Mouse (Mus musculus) frontal cortex, postnatal 14 days (tissue): ENCODE results near the gene Ccl25.

Experiments
- DNase-seq, 2 experiments: peaks; one replicate each; pipeline ENCODE4 v3.0.0; 2022; ENCODE audit warnings: low spot score in 2 of 2

Ccl25 gene

DNA sequence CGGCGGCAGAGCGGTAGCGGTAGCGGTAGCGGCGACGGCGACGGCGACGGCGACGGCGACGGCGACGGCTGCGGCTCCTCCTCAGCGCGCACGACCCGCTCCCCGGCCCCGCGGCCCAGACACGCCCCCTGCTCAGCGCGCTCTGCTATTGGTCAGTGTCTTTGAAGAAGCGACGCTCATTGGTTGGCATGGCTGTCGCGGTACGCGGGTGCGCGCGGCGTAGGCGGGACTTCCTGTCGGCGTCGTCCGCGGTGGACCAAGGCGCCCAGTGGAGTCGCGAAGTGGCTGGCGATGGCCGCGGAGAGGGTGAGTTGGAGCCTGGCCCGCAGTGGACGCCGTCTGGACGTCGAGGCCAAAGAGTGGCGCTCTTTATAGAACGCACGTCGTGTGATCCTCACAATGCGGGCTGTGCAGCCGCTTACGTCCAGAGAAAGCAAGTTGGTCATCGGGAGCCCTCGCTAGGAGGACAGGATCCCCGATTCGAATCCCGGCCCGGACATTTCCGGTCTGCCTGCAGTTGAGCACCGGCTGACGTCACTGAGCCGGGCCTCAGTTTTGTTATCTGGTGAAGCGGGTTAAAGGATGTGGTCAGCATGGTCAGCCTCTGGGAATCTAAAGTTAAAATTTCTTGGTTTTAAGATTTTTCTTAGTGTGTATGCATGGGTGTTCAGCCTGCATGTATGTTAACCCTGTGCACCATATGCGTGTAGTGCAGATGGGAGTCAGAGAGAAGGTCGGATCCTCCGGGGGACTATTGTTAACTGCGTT is at the start of gene Ccl25, which contains the start of gene Elavl1:
Gene Ccl25, plus strand, starts transcription at position 228 of the 768 bp plus-strand sequence.
Gene Elavl1, minus strand, starts transcription at position 431 of the 768 bp plus-strand sequence.
- DNase-seq = peak; percentile 95 to 98

DNA sequence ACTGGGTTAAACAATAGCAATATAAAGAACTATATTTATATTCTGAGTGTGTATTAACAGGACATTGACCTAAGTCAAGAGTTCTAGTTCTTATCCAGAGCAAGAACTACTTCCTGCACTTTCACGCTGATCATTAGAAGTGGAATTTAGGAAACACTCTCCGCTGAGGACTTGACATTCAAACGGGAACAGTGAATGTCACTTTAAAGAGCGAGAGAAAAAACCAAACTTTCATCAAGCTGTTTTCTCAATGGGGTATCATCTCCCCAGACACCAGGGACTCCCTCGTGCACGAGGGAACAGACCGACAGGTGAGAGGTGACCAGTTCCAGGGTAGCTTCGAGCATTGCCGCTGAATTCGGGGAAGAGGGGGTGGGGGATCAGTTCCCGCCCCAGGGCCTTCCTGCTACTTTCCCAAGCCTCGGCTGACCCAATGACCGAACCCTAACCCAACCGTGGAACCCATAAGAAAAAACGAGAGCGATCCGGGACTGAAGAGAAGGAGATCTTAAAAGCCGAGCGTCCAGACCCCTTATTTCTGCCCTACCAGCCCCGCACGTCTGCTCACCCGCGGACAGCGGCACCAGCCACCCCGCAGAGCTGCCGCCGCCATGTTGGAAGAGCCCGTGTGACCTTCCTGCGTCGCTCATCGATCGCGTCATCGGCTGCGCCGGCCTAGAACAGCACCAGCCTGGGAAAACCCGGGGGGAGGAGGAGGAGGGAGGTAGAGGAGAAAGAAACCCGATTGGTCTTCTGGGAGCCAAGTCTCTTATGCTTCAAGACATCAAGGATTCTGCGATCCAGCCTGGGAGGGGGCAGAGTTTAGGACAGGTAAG is 49.5 kb upstream of the Ccl25 start, which contains the start of gene Timm44:
Gene Timm44, minus strand, starts transcription at position 639 of the 836 bp plus-strand sequence.
- peak; percentile 92 for DNase-seq

DNA sequence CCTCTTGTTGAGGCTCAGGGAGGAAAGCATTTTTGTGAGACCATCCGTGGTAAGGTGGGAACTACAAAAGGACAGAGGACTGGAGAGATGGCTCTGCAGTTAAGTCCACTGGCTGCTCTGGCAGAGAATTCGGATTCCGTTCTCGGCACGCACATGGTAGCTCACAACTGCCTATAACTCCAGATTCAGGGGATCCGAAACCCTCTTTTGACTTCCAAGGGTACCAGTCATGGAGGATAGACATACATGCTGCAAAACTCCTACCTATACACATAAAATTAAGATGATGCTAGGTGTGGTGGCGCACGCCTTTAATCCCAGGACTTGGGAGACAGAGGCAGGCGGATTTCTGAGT is 48.9 kb upstream of the Ccl25 start:
- no peak for DNase-seq

DNA sequence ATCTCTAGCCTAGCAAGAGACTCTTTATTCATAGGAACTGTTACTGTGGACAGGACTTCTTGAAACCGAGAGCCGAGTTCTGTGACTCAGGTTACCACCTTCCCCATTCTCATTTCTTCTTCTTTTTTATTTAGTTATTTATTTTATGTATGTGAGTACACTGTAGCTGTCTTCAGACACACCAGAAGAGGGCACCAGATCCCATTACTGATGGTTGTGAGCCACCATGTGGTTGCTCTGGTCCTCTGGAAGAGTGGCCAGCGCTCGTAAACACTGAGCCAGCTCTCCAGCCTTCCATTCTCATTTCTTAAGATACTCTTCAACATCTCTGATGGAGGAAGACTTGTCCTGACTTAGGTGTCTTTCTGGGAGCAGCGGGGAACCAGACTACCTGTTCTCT is 32.3 kb upstream of the Ccl25 start:
- DNase-seq = no peak

DNA sequence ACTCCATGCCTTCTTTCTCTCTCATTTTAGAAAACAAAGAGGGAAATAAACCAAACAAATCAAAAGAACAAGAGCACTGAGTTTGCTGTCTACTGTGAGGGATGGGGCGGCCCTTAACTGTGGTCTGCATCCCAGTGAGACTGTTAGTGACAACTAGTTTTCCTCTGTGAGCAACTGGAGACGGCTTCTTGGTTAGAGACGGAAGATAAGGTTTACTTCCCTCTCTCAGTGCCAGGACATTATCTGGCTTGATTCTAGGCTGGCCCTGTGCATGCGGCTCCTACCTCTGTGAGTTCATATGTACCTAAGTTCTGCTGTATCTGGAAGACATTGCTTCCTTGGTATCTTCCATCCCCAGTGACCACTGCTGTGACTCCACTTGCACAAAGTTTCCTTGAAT is 27.2 kb upstream of the Ccl25 start:
- no peak for DNase-seq

DNA sequence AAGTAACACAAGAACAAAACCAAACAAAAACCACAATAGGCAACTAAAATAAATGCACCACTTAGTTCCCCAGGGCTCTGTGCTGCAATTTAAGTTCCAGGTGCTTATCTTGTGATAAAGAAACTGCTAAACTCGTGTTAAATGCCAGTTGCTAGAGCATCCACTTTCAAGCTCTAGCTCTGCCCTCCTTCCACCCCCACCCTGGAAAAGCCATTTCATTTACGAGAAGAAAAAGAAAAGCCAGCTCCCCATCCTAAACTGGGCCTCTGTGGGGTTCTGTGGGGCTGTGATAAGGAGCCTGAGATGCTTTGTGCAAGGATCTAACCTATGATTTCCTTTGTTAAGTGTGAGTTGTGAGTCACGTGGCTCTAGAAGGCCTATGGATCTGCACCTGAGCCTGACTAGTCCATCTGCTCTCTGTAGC is 20.9 kb upstream of the Ccl25 start:
- no peak for DNase-seq

DNA sequence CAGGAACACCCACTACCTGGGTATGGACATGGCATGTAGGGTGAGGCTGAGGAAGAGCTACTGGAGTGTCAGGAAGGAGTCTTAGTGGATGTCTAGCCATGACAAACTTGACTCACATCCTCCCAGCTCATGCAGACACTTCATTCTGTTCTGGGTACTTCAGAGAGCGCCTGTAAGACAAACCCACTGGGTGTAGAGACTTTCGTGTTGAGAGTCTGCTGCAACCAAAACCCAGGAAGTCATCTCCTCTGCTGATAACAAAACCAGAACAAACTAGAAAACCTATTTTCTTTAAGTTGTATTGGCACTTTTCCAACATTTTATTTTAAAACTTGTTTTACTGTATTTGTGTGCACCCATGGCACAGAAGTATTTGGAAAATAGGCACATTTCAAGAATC is 19.2 kb upstream of the Ccl25 start:
- DNase-seq = no peak

DNA sequence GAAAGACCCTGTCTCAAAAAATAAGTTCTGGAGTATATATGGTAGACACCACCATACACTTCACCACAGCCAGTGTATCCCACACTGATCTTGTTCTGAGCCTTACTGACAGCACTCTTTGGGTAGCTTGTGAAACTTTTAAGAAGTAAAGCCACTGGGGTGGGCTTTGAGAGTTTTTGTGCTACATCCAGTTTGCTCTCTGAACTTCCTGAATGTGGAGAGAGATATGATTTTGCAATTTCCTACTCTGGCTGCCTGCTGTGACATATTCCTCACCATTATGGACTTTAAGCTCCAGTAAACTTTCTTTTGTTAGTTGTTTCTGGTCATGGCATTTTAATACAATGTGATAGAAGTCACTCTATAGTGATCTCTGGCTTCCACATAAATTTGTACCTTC is 12.9 kb upstream of the Ccl25 start:
- no peak for DNase-seq

DNA sequence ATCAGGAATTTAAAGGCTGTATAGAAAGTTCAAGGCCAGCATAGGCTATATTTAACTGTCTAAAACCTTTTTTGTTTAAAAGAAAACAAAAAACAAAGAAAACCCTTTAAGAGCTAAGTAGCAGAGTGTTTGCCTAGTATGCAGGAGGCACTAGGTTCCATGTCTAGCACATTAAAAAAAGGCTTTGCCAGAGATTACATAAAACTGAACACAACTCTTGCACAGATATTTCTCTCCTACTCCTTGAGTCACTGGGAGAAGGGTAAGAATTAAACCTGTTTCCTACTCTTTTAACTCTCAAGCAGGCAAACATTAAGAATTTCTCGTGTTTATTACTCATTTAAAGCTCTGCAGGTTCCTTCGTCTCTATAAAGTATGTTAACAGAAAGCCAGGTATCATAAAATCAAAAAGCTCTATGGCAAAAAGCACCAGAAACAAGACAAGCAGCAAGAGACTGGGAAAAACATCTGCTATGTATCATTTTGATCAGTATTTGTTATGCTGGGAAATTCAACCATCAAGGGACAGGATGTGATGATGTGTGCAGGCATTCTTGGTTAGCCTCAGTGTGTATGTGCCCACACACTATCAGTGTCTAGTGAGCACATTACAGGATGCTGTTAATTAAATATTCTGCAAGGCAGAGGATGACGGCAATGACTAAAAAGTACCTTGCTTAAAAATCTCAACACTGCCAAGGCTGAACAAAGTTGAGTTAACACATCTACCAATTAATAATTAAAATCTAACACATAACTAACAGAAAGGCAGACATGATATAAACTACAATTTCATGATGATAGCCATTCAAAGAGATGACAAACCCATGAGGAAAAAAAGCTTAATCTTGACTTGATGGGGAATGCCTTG is 11.5 kb upstream of the Ccl25 start:
- DNase-seq = no peak

DNA sequence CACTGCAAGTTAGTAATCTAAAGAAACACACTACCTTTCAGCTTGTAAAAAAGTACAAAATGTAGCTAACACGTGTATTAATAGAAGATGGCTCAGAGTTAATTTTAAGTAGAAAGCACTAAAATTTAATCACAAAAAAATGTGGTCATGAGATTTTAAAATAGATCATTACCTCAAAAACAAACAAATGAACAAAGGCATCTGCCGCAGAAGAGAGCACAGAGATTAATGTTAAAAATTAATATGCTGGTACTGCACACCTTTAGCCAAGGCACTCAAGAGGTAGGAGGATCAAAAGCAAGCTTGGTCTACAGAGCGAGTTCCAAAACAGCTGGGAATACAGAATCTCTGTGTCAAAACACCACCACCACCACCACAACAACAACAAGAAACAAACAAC is 10.2 kb upstream of the Ccl25 start:
- DNase-seq = no peak

DNA sequence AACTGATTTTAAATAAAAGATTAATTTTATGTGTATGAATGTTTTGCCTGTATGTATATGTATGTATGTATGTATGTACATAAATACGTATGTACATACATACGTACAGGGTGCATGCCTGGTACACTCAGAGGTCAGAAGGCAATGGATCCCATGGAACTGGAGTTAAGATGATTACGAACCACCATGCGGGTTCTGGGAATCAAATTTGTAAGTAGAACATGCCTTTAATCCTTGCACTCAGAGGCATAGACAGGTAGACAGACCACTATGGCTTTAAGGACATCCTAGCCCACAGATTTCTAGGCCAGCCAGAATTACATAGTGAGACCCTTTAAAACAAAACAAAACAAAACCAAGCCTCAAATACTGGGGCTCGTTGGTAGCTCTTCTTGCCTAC is 6.9 kb upstream of the Ccl25 start:
- DNase-seq = no peak

DNA sequence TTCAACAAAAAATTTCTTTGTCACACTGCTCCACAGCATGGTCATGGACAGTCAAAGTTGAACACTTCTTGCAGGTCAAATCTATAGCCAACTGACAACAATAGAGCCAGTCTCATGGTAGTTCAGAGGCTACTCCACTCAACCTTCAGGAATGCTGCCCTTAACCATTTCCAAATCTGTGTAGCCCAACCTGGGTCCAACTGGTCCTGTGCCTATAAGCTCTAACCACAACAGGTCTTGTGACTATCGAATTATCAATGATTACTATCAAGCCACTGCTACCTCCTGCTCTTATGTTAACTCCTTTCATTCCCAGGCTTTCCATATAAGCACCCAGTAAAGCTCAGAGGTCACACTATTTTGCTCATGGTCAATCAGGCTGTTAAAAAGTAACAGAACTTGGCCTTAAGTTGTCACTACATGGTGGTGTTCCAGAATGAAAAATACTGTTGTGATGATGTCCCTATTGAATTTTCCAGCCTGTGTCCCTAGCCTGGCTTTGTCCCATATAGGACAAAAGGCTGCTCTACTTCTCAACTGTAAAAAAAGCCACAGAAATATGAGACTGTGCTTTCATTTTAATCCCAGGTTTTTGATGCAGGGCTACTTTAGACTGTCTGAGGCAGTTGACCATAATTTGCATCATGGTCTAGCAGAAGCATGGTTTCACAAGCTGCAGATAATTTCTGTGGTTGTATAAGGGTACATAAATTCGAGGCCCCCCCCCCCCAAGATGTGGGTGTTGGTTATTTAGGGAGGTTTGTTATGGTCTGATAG is 6.0 kb upstream of the Ccl25 start:
- DNase-seq = no peak

DNA sequence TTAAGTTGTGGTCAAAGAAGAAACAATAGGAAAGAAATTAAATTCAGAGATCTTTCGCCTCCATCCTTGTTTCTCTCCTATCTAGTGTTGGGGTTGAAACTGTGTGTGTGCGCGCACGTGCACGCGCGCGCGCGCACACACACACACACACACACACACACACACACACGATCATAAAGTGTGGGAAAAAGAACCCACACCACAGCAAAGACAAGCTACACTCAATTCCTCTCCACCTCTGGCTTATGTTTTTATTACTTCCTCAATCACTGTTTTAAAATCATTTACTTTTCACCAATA is 5.5 kb upstream of the Ccl25 start:
- no peak for DNase-seq

DNA sequence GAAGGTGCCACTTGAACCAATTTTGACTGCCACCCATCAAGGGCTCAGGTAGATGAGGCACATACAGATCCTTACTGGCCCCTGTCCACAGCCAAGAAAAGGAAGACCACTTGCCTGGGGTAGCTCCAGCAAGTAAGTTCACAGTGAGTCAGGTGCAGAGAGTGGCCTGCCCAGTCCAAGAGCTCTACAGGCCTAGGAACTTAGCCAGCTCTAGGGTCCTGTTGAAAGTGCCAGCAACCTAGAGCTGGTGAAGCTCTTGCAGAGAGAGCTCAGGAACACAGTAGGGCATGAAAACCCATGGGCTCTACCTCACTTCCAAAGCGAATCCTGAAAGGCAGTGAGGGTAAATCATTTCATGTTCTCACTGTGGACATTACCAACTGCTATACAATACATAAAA is 4.6 kb upstream of the Ccl25 start:
- DNase-seq = no peak

DNA sequence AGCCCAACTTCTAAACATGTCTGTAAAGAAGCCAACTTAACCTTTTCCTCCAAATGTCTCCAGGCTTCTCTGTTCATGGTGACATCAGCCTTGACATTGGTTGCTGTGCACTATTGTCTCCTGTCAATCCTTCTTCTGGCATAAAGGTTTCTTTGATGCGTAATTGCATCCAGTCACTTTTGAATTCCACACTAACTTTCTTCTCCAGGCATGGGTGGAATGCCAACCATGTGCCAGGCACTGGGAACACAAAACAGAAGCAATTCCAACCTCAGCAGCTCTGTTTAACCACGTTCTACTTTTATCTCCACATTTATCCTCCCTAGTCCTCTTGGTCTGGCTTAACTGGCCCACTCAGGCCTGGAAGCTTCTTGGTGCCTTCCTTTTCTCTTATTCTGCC is 4.0 kb upstream of the Ccl25 start:
- DNase-seq = no peak

DNA sequence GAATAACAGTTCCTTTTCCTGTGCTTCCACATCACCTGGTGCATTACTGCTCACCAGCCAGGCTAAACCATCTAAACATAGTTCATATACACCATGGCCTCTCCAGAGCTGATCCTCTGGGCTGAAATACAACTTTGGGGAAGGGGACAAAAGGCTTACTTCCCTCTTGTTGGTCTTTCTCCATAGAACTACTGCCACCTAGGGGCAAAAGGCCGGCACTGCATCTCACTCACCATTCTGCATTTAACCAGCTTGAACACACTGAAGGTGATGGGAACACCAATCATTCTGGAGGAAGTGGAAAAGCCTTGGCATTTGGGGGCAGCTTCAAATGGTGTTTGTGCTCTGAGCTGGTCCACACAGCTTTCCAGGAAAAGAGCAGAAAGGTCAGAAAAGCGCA is 2.5 kb upstream of the Ccl25 start:
- peak; percentile 77 to 91 for DNase-seq

DNA sequence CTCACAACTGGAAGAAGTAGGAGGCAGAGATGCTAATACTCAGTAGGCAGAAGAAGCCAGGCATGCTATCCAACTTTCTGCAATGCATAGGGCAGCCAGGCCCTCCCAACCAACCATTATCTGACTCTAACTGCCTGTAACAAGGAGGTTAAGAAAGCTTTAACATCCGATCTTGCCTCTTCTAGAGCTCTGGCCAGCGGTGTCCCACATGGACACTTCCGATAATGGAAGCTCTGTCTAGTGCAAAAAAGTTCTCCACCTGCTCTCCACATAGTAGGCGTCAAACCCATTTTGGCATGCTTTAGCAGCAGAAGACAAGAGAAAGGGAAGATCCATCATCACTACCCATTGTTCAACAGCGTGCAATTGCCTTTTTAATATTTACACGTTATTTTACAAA is 1.1 kb upstream of the Ccl25 start:
- DNase-seq = no peak

DNA sequence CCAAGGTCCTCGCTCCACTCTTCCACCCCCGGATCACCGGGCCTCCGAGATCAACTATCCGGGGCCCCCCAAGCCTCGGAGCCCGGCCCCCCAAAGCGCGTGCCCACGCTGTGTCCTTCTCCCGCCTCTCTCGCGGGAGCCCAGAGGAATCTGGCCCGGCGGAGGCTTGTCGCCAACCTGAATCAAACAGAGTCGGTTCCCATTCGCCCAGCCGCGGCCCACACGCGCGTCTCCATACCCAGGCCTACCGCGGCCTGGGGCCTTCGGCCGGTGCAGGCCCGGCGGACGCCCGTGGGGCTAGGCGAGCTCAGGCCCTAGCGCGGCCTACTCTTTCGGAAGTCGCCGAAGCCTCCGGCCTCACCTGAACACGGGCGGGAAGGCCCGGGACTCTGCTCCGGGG is 485 bp upstream of the Ccl25 start:
- DNase-seq = peak in 1 of 2 experiments; percentile 28

DNA sequence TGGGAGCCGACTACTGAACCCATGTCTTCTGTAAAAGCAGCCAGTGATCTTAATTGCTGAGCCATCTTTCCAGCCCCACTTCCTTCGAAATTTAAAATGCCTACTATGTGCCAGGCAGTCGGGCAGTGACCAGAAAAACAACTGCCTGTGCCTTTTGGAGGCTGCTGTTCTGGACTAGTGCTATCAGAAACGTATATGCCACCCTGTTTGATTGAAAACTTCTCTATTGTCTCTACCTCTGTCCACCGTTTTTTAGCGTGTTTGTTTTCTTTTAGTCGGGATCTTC is 684 bp downstream of the Ccl25 start:
- DNase-seq = no peak

DNA sequence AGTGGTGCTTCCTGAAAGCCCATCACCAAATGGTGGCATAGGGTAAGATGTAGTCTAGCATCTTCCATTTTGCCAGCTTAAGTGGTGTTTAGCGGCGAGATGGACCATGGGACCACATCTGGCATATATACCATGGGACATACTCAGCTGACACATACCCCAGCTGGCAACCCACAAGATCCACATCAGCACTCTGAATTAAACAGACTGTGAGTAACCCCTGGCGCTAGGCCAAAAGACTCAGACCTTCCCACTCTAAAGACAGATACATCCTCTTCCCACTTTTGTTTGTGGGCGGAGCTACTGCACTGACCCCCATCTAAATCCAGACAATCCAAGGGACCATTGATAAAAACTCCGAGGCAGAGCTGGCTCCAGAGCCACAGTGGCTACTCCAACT is 4.0 kb downstream of the Ccl25 start:
- DNase-seq = no peak

DNA sequence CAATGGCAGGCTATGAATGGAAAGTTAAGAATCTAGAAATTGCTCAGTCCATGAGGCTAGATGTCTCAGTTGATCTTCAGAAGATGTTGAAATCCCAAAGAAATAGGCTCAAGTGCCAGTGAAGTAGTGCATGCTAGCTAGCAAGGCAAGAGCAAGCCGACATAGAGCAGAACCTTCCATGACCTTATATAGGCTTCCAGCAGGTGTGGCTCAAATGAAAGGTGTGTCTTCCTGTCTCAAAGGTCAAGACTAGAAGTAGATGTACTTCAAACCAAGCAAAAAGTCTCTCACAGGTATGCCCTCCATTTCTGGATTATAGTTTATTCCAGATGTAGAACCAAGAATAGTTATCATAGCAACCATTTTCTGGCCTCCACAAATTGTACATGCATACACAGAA is 9.0 kb downstream of the Ccl25 start:
- DNase-seq = no peak

DNA sequence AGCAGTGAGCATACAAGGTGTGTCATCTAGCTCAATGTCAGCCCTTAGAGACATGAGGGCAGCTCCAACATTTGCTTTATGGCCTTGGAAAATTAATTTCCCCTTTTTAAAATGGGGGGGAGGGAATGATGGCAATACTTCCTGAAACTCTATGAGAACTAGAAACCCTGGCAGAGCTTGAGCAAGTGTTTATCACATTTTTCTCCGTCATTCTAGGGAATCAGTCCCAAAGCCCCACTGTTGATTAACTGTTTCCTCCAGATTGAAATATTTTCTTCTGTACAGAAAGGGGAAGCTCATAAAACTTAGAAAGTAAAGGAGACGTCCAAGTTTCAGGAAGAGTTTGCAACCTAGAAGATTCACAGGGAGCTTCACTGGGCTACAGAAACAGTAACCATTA is 10.7 kb downstream of the Ccl25 start:
- DNase-seq = no peak
